Mouse (Mus musculus) cortical plate, adult 2 months (tissue): ENCODE results near the gene Traf3. TPM values are rescaled to one million over a fixed set of nuclear protein-coding genes. Genes with fewer than 3 reads are reported as not detected.

Source experiments
- H3K27ac ChIP-seq: fragments of 200-500 bp; 2 replicates; pipeline ENCODE4 v1.5.1; 2012; ENCODE audit warnings: low read length, control low read depth, inconsistent platforms; ENCODE audit not compliant: insufficient read depth
- H3K4me1 ChIP-seq: fragments of 200-500 bp; 2 replicates; pipeline ENCODE4 v1.6.1; 2011; ENCODE audit warnings: low read length; ENCODE audit not compliant: control insufficient read depth, insufficient read depth
- H3K4me3 ChIP-seq: fragments of 200-500 bp; 2 replicates; pipeline ENCODE4 v1.5.1; 2011; ENCODE audit warnings: mild to moderate bottlenecking, low read length, control low read depth; ENCODE audit not compliant: insufficient read depth
- CTCF ChIP-seq: fragments of 200-500 bp; IDR thresholded peaks from 2 replicates; pipeline ENCODE4 v1.5.1; 2011; ENCODE audit warnings: mild to moderate bottlenecking, control low read depth, low read length; ENCODE audit not compliant: insufficient read depth; ENCODE audit errors: extremely low read depth
- POLR2A ChIP-seq: fragments of 200-500 bp; IDR thresholded peaks from 2 replicates; pipeline ENCODE4 v1.6.1; 2011; ENCODE audit warnings: mild to moderate bottlenecking, low read length, control low read depth; ENCODE audit not compliant: insufficient read depth; ENCODE audit errors: extremely low read depth
- polyA plus RNA-seq: library from polyadenylated mRNA; depleted of rRNA; stranded (reverse); fragments of >200 nt; gene quantifications from 2 replicates; pipeline ENCODE4 v1.2.3, GENCODE M21; 2012

The Traf3 gene
- polyA plus RNA-seq, 1 experiment = 31.6 TPM

- Histone ChIP-seq H3K4me3 (no peak overlapping the region), H3K4me1 (peaks cover 6% of the 10 kb centered on the region), H3K27ac (no peak overlapping the region)
- TF ChIP-seq CTCF = no peak
- no peak for TF ChIP-seq POLR2A
Observed at GRCm38 (mm10) chr12:111241916-111242315, 75.7 kb downstream of the Traf3 start.

GRCm38 (mm10) chr12:111242346-111242745 is 76.2 kb downstream of the Traf3 start:
- peaks cover 6% of the 10 kb centered on the region for H3K4me1 ChIP-seq
- no peak for TF ChIP-seq CTCF
- no peak for TF ChIP-seq POLR2A
- no peak overlapping the region for H3K4me3 ChIP-seq
- no peak overlapping the region for H3K27ac ChIP-seq

DNA sequence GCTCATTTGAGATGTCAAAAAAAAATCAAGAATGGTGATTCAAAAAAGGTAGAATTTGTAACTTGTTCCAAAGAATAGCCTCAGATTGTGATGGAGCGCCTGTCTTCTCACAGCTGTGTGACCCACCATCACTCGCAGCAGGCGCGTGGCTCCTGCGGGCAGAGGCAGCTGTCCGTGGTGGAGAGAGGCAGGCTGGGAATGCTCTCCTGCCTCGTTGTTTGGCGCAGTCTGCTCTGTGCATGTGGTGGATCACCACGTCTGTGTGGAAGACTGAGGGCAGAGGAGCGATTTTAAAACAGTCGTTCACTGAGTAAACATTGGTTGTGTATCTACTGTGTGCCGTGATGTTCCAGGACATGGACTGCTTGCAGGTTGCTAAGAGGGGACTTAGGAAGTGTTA is 77.6 kb downstream of the Traf3 start:
- no peak overlapping the region for H3K27ac ChIP-seq
- no peak for TF ChIP-seq CTCF
- TF ChIP-seq POLR2A = no peak
- no peak overlapping the region for H3K4me3 ChIP-seq
- peaks cover 1% of the 10 kb centered on the region; the same call in 1 of the 2 replicates for H3K4me1 ChIP-seq

DNA sequence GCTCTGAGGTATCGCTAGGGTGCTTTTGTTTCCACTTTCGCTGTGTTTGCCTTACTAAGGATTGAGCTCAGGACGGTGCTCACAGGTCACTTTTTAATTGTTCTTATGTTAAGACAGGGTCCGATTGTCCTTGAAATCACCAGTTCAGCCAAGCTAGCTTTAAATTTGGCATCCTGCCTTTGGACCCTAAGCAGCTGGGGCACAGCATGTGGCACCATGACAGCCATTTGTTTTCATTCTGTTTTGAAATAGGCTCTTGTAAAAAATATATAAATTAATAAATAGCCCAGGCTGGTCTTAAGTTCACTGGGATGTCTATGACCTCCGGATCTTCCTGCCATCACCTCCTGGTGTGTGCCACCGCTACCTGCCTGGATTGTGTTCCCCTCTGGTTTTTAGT is 78.9 kb downstream of the Traf3 start:
- Histone ChIP-seq H3K27ac (no peak overlapping the region), H3K4me3 (no peak overlapping the region), H3K4me1 (peaks cover 2% of the 10 kb centered on the region)
- TF ChIP-seq CTCF (no peak), POLR2A (no peak)

- Histone ChIP-seq H3K4me3 (no peak overlapping the region), H3K27ac (no peak overlapping the region), H3K4me1 (peaks cover 2% of the 10 kb centered on the region)
- TF ChIP-seq POLR2A (no peak), CTCF (no peak)
Observed at GRCm38 (mm10) chr12:111246808-111247464, 80.8 kb downstream of the Traf3 start.

- TF ChIP-seq CTCF (no peak), POLR2A (no peak)
- H3K27ac ChIP-seq = no peak overlapping the region
- peaks cover 2% of the 10 kb centered on the region for H3K4me1 ChIP-seq
- H3K4me3 ChIP-seq = no peak overlapping the region
Observed at GRCm38 (mm10) chr12:111249095-111249494, 82.9 kb downstream of the Traf3 start.

GRCm38 (mm10) chr12:111250116-111250515 is 83.9 kb downstream of the Traf3 start:
- H3K4me1 ChIP-seq = peaks cover 2% of the 10 kb centered on the region
- no peak overlapping the region for H3K27ac ChIP-seq
- H3K4me3 ChIP-seq = no peak overlapping the region
- no peak for TF ChIP-seq POLR2A
- no peak for TF ChIP-seq CTCF

- TF ChIP-seq CTCF (no peak), POLR2A (no peak)
- no peak overlapping the region for H3K27ac ChIP-seq
- H3K4me1 ChIP-seq = peaks cover 2% of the 10 kb centered on the region
- no peak overlapping the region for H3K4me3 ChIP-seq
Observed at GRCm38 (mm10) chr12:111251227-111251626, 85.1 kb downstream of the Traf3 start.

DNA sequence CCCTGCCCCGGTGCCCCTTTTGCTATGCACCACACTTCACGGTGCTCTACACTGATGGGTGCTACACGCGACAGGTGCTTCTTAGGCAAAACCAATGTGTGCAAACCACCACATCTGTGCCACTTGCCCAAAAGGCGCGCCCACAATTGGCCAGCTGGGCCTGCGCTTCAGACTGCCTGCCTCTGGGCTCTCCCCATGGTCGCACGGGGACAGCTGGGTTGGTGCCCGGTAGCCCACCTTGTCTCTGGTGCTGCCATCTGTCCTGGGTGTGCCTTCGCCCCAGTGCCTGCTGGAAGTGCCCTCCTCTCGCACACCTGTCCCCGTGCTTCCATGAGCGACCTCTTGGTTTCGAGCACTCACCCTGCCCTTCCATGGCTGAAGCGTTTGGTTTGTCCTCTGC is 97.5 kb downstream of the Traf3 start:
- no peak overlapping the region for H3K4me3 ChIP-seq
- no peak overlapping the region for H3K27ac ChIP-seq
- no peaks in the 10 kb centered on the region for H3K4me1 ChIP-seq
- TF ChIP-seq POLR2A (no peak), CTCF (no peak)

GRCm38 (mm10) chr12:111265212-111265611 is 99.0 kb downstream of the Traf3 start:
- TF ChIP-seq POLR2A (no peak), CTCF (no peak)
- Histone ChIP-seq H3K4me1 (no peaks in the 10 kb centered on the region), H3K4me3 (no peak overlapping the region), H3K27ac (no peak overlapping the region)
